Mouse (Mus musculus) E14TG2a.4 (cell line): ENCODE results near the gene Selenon.

Experiments
- H3K27me3 ChIP-seq: 2 replicates; pipeline ENCODE4 v1.6.1; 2014; ENCODE audit warnings: low read length, control low read depth; ENCODE audit not compliant: insufficient read depth
- H3K36me3 ChIP-seq: 2 replicates; pipeline ENCODE4 v1.6.1; 2014; ENCODE audit warnings: low read length, control low read depth; ENCODE audit not compliant: insufficient read depth
- H3K4me1 ChIP-seq: replicated peaks from 2 replicates; pipeline ENCODE4 v1.6.1; 2014; ENCODE audit warnings: low read depth, low read length, control low read depth
- H3K4me3 ChIP-seq: replicated peaks from 2 replicates; pipeline ENCODE4 v1.5.1; 2014; ENCODE audit warnings: mild to moderate bottlenecking, low read length
- H3K9me3 ChIP-seq: 2 replicates; pipeline ENCODE4 v1.6.1; 2014; ENCODE audit warnings: low read length, control low read depth
- CTCF ChIP-seq: conservative IDR thresholded peaks from 2 replicates; pipeline ENCODE4 v1.5.1; 2014; ENCODE audit warnings: low read length
- NANOG ChIP-seq: IDR thresholded peaks from 2 replicates; pipeline ENCODE4 v1.6.1; 2014; ENCODE audit warnings: borderline replicate concordance, low read length, mixed read lengths
- POU5F1 ChIP-seq: IDR thresholded peaks from 2 replicates; pipeline ENCODE4 v1.6.1; 2014; ENCODE audit warnings: low read length, borderline replicate concordance

The Selenon gene

GRCm38 (mm10) chr4:134591506-134592061, 39.6 kb upstream of the Selenon start:
- H3K9me3 ChIP-seq = no peaks in the 10 kb centered on the region
- H3K4me3 ChIP-seq = no peak overlapping the region
- TF ChIP-seq CTCF (no peak), POU5F1 (no peak), NANOG (no peak)
- H3K4me1 ChIP-seq = peaks cover 13% of the 10 kb centered on the region
- H3K27me3 ChIP-seq = no peaks in the 10 kb centered on the region
- no peaks in the 10 kb centered on the region for H3K36me3 ChIP-seq

- H3K36me3 ChIP-seq = no peaks in the 10 kb centered on the region
- TF ChIP-seq CTCF = peak; percentile 50
- no peak for TF ChIP-seq NANOG
- no peaks in the 10 kb centered on the region for H3K9me3 ChIP-seq
- no peak overlapping the region for H3K4me3 ChIP-seq
- no peaks in the 10 kb centered on the region for H3K27me3 ChIP-seq
- peaks cover 13% of the 10 kb centered on the region for H3K4me1 ChIP-seq
Observed at GRCm38 (mm10) chr4:134590227-134590926, 38.4 kb upstream of the Selenon start.

- H3K4me1 ChIP-seq = peaks cover 13% of the 10 kb centered on the region
- TF ChIP-seq NANOG (no peak), POU5F1 (no peak), CTCF (no peak)
Observed at GRCm38 (mm10) chr4:134589786-134590185, 37.8 kb upstream of the Selenon start.

GRCm38 (mm10) chr4:134588951-134589350, 37.0 kb upstream of the Selenon start:
- TF ChIP-seq NANOG = no peak
- H3K27me3 ChIP-seq = no peaks in the 10 kb centered on the region
- H3K4me3 ChIP-seq = no peak overlapping the region
- no peaks in the 10 kb centered on the region for H3K36me3 ChIP-seq
- no peaks in the 10 kb centered on the region for H3K9me3 ChIP-seq
- H3K4me1 ChIP-seq = peaks cover 13% of the 10 kb centered on the region

More at GRCm38 (mm10) chr4:134589786-134590185, 37.8 kb upstream of the Selenon start:
- Histone ChIP-seq H3K4me3 (no peak overlapping the region), H3K9me3 (no peaks in the 10 kb centered on the region), H3K36me3 (no peaks in the 10 kb centered on the region), H3K27me3 (no peaks in the 10 kb centered on the region)

GRCm38 (mm10) chr4:134588287-134588686, 36.3 kb upstream of the Selenon start:
- peaks cover 18% of the 10 kb centered on the region for H3K4me1 ChIP-seq
- H3K9me3 ChIP-seq = no peaks in the 10 kb centered on the region
- H3K4me3 ChIP-seq = no peak overlapping the region
- no peaks in the 10 kb centered on the region for H3K27me3 ChIP-seq
- TF ChIP-seq NANOG (no peak), POU5F1 (no peak), CTCF (no peak)
- H3K36me3 ChIP-seq = no peaks in the 10 kb centered on the region

GRCm38 (mm10) chr4:134587636-134588197, 35.8 kb upstream of the Selenon start:
- Histone ChIP-seq H3K4me1 (peaks cover 19% of the 10 kb centered on the region), H3K27me3 (no peaks in the 10 kb centered on the region), H3K9me3 (no peaks in the 10 kb centered on the region), H3K4me3 (no peak overlapping the region), H3K36me3 (no peaks in the 10 kb centered on the region)
- no peak for TF ChIP-seq CTCF
- TF ChIP-seq NANOG = no peak
- TF ChIP-seq POU5F1 = no peak

- Histone ChIP-seq H3K27me3 (no peaks in the 10 kb centered on the region), H3K4me3 (no peak overlapping the region), H3K4me1 (peaks cover 23% of the 10 kb centered on the region), H3K9me3 (no peaks in the 10 kb centered on the region), H3K36me3 (no peaks in the 10 kb centered on the region)
- TF ChIP-seq POU5F1 (no peak), CTCF (no peak), NANOG (no peak)
Observed at GRCm38 (mm10) chr4:134586631-134587030, 34.7 kb upstream of the Selenon start.

GRCm38 (mm10) chr4:134586126-134586525, 34.2 kb upstream of the Selenon start:
- Histone ChIP-seq H3K4me3 (no peak overlapping the region), H3K27me3 (no peaks in the 10 kb centered on the region), H3K4me1 (peaks cover 25% of the 10 kb centered on the region), H3K9me3 (no peaks in the 10 kb centered on the region), H3K36me3 (no peaks in the 10 kb centered on the region)
- TF ChIP-seq POU5F1 (no peak), CTCF (no peak), NANOG (no peak)

- Histone ChIP-seq H3K4me1 (peaks cover 39% of the 10 kb centered on the region), H3K36me3 (no peaks in the 10 kb centered on the region), H3K9me3 (no peaks in the 10 kb centered on the region), H3K27me3 (no peaks in the 10 kb centered on the region), H3K4me3 (no peak overlapping the region)
- TF ChIP-seq NANOG (no peak), CTCF (peak; percentile 44)
Observed at GRCm38 (mm10) chr4:134583513-134583912, 31.5 kb upstream of the Selenon start.
